Mouse (Mus musculus): Measurements from ENCODE around the gene Cers6. TPM values are rescaled to one million over a fixed set of nuclear protein-coding genes. Genes with fewer than 3 reads are reported as not detected.

The Cers6 gene
- polyA plus RNA-seq, 1 experiment from 2014 or later = 34.6 TPM

- 56% methylated on average over 1 of the region's 1 CpGs for WGBS
- Histone ChIP-seq H3K36me3 (ENCODE audit: control insufficient read depth, insufficient read depth, low read length) (no peaks in the 10 kb centered on the region), H3K27me3 (ENCODE audit: control insufficient read depth, insufficient read depth, low read length) (no peaks in the 10 kb centered on the region), H3K9me3 (ENCODE audit: control insufficient read depth, low read length) (no peaks in the 10 kb centered on the region), H3K4me3 (ENCODE audit: low read depth, low read length) (no peak overlapping the region), H3K4me2 (ENCODE audit: low read depth, low read length, severe bottlenecking) (no peak overlapping the region), H3K9ac (ENCODE audit: low read length) (no peak overlapping the region), H3K4me1 (replicated peaks; ENCODE audit: control insufficient read depth, insufficient read depth, low read length) (no peaks in the 10 kb centered on the region), H3K27ac (ENCODE audit: low read depth, low read length) (no peak overlapping the region)
- ATAC-seq (replicated peaks; ENCODE audit: low FRiP score) (no peak), DNase-seq (ENCODE audit: low spot score) (no peak)
These were observed 190.4 kb downstream of the Cers6 start for GRCm38 (mm10) chr2:69051596-69051995.

DNA sequence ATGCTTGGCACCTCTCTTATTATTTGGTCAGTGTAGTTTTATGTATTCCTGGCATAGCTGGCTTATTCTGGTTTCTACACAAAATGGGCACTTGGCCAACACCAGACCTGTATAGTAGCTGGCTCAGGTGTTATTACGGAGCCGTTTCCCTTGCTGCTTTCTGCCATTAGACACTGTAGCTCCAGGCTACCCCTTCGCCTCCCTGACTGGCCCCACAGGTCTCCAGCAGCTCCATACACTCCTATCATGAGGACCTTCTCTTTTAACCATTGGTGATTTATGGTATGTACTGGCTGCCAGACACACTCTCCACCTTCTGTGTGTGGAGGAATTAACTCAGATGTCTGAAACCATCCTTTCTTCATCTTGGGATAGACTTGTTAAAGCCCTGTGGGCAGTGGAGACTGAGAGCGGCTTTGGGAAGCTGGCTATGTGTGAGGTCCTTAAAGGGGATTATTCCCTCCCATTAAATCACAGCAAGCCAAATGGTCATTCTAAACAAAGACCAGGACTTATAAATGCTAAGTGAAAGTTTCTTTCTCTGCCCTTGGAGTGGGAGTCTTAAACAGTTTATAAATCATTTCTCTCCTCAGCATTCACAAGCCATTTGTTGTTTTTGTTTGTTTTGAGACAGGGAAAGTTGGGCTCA is 192.1 kb downstream of the Cers6 start:
- Histone ChIP-seq H3K9ac (ENCODE audit: low read length) (no peak overlapping the region), H3K9me3 (ENCODE audit: control insufficient read depth, low read length) (no peaks in the 10 kb centered on the region), H3K27me3 (ENCODE audit: control insufficient read depth, insufficient read depth, low read length) (no peaks in the 10 kb centered on the region), H3K27ac (ENCODE audit: low read depth, low read length) (no peak overlapping the region), H3K4me1 (replicated peaks; ENCODE audit: control insufficient read depth, insufficient read depth, low read length) (no peaks in the 10 kb centered on the region), H3K4me3 (ENCODE audit: low read depth, low read length) (no peak overlapping the region), H3K36me3 (ENCODE audit: control insufficient read depth, insufficient read depth, low read length) (no peaks in the 10 kb centered on the region), H3K4me2 (ENCODE audit: low read depth, low read length, severe bottlenecking) (no peak overlapping the region)
- no peak for DNase-seq (ENCODE audit: low spot score)
- WGBS = 50% methylated on average over 4 of the region's 4 CpGs
- no peak; the same call in 1 of the 2 replicates for ATAC-seq (replicated peaks; ENCODE audit: low FRiP score)

GRCm38 (mm10) chr2:69054279-69054678 is 193.0 kb downstream of the Cers6 start:
- no peak for ATAC-seq (replicated peaks; ENCODE audit: low FRiP score)
- Histone ChIP-seq H3K4me2 (ENCODE audit: low read depth, low read length, severe bottlenecking) (no peak overlapping the region), H3K9ac (ENCODE audit: low read length) (no peak overlapping the region), H3K9me3 (ENCODE audit: control insufficient read depth, low read length) (no peaks in the 10 kb centered on the region), H3K27me3 (ENCODE audit: control insufficient read depth, insufficient read depth, low read length) (no peaks in the 10 kb centered on the region), H3K36me3 (ENCODE audit: control insufficient read depth, insufficient read depth, low read length) (no peaks in the 10 kb centered on the region), H3K4me3 (ENCODE audit: low read depth, low read length) (no peak overlapping the region), H3K27ac (ENCODE audit: low read depth, low read length) (no peak overlapping the region), H3K4me1 (replicated peaks; ENCODE audit: control insufficient read depth, insufficient read depth, low read length) (no peaks in the 10 kb centered on the region)
- DNase-seq (ENCODE audit: low spot score) = no peak
- 73% methylated on average over 4 of the region's 4 CpGs for WGBS

DNA sequence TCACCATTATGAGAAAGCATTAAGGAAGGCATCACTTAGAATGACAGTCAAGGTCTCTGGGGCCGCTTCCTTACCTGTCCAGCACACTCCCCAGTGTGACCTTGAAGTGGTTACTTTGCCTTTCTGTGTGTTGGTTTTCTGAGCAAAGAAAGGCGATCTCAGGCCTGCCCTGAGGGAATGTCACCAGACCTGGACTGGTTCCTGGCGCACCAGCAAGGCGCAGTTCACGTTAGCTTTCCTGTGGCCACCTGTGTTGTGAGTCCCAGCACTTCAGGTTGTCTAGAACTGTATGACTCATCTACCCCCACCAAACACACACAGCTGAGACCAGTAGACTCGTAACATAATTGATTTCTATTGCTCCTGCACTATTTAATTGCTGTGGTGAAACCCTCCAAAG is 193.9 kb downstream of the Cers6 start:
- Histone ChIP-seq H3K4me1 (replicated peaks; ENCODE audit: control insufficient read depth, insufficient read depth, low read length) (no peaks in the 10 kb centered on the region), H3K36me3 (ENCODE audit: control insufficient read depth, insufficient read depth, low read length) (no peaks in the 10 kb centered on the region), H3K9me3 (ENCODE audit: control insufficient read depth, low read length) (no peaks in the 10 kb centered on the region), H3K4me2 (ENCODE audit: low read depth, low read length, severe bottlenecking) (no peak overlapping the region), H3K27me3 (ENCODE audit: control insufficient read depth, insufficient read depth, low read length) (no peaks in the 10 kb centered on the region), H3K27ac (ENCODE audit: low read depth, low read length) (no peak overlapping the region), H3K9ac (ENCODE audit: low read length) (no peak overlapping the region), H3K4me3 (ENCODE audit: low read depth, low read length) (no peak overlapping the region)
- ATAC-seq (replicated peaks; ENCODE audit: low FRiP score) = no peak
- 91% methylated on average over 6 of the region's 6 CpGs for WGBS
- no peak for DNase-seq (ENCODE audit: low spot score)

DNA sequence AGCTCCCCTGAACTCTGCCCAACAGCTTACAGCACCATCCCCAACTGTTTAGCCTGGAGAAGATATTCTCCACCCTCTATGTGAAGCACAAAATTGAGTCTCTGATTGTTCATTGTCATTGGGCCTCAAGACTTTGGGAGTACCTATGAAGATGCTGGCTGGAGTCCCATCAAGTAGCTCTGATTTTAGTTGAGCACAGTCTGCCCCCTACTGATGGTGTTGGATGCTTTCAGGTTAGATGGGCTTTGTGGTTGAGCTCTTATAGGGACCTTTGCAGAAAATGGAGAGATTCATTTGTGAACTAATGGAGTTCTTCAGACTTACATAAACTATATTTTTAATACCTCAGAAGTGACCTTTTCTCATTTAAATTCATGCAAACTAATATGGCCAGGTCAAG is 200.1 kb downstream of the Cers6 start:
- no peak for DNase-seq (ENCODE audit: low spot score)
- Histone ChIP-seq H3K4me1 (replicated peaks; ENCODE audit: control insufficient read depth, insufficient read depth, low read length) (no peaks in the 10 kb centered on the region), H3K36me3 (ENCODE audit: control insufficient read depth, insufficient read depth, low read length) (no peaks in the 10 kb centered on the region), H3K4me3 (ENCODE audit: low read depth, low read length) (no peak overlapping the region), H3K9me3 (ENCODE audit: control insufficient read depth, low read length) (no peaks in the 10 kb centered on the region), H3K27ac (ENCODE audit: low read depth, low read length) (no peak overlapping the region), H3K27me3 (ENCODE audit: control insufficient read depth, insufficient read depth, low read length) (no peaks in the 10 kb centered on the region), H3K9ac (ENCODE audit: low read length) (no peak overlapping the region), H3K4me2 (ENCODE audit: low read depth, low read length, severe bottlenecking) (no peak overlapping the region)
- no peak for ATAC-seq (replicated peaks; ENCODE audit: low FRiP score)

GRCm38 (mm10) chr2:69061910-69062689 is 200.9 kb downstream of the Cers6 start:
- Histone ChIP-seq H3K4me1 (replicated peaks; ENCODE audit: control insufficient read depth, insufficient read depth, low read length) (no peaks in the 10 kb centered on the region), H3K4me3 (ENCODE audit: low read depth, low read length) (no peak overlapping the region), H3K36me3 (ENCODE audit: control insufficient read depth, insufficient read depth, low read length) (no peaks in the 10 kb centered on the region), H3K4me2 (ENCODE audit: low read depth, low read length, severe bottlenecking) (no peak overlapping the region), H3K27me3 (ENCODE audit: control insufficient read depth, insufficient read depth, low read length) (no peaks in the 10 kb centered on the region), H3K9me3 (ENCODE audit: control insufficient read depth, low read length) (no peaks in the 10 kb centered on the region), H3K27ac (ENCODE audit: low read depth, low read length) (no peak overlapping the region), H3K9ac (ENCODE audit: low read length) (no peak overlapping the region)
- 92% methylated on average over 5 of the region's 5 CpGs for WGBS
- no peak for ATAC-seq (replicated peaks; ENCODE audit: low FRiP score)
- no peak for DNase-seq (ENCODE audit: low spot score)

DNA sequence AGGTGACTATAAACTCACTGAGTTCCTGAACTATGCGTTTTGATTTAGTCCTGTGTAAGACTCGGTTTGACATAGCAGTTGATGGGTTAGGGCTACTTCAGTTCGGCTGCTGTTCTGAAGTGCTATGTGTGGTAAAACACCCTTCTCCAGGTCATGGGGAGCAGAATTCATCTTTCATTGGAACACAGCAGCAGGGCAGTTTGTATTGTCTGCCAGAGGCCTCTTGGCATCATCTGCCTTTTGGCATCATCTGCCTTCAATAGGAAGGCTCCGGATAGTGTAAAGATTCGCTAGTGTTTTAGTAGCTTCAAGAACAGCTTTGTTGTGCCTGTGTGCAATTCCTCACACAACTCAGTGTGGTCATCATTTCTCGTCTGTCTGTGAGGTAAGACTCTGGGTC is 203.5 kb downstream of the Cers6 start:
- H3K27me3 ChIP-seq (ENCODE audit: control insufficient read depth, insufficient read depth, low read length) = no peaks in the 10 kb centered on the region
- ATAC-seq (replicated peaks; ENCODE audit: low FRiP score) (no peak), DNase-seq (ENCODE audit: low spot score) (no peak)
- H3K4me3 ChIP-seq (ENCODE audit: low read depth, low read length) = no peak overlapping the region
- no peak overlapping the region for H3K9ac ChIP-seq (ENCODE audit: low read length)
- no peaks in the 10 kb centered on the region for H3K9me3 ChIP-seq (ENCODE audit: control insufficient read depth, low read length)
- H3K36me3 ChIP-seq (ENCODE audit: control insufficient read depth, insufficient read depth, low read length) = no peaks in the 10 kb centered on the region
- 89% methylated on average over 6 of the region's 6 CpGs for WGBS
- no peaks in the 10 kb centered on the region for H3K4me1 ChIP-seq (replicated peaks; ENCODE audit: control insufficient read depth, insufficient read depth, low read length)
- no peak overlapping the region for H3K4me2 ChIP-seq (ENCODE audit: low read depth, low read length, severe bottlenecking)
- H3K27ac ChIP-seq (ENCODE audit: low read depth, low read length) = no peak overlapping the region

DNA sequence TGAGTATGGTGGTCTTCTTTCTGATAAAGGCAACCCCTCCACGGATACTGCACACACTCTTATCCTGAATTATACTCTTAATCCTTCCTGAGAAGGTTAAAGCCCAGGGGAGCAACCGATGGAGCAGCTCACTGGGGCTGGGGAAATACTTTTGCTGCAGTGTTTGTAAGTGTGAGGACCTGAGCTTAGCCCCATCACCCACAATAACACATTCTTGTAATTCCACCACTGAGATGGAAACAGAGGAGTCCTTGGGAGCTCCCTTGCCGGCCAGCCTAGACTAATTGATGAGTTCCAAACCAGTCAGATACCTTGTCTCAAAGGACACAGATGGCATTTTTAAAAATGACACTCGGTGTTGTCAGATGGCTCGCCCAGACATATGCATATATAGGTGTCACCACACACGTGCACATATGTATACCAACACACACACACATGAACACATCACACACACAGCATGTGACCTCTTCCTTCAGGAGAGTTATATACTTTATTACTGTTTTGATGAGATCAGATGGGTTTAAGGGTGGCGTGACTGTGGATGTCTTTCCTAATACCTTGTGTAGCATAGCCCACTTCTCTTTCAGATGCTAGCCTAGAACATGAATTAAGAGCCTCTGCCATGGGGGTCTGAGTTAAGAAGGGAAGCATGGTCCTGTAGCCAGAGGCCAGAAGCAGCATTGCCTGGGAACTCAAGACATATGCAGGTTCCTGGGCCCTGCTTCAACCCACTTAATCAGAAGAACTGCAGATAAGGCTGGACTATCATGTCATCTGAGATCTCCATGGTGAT is 210.4 kb downstream of the Cers6 start:
- ATAC-seq (replicated peaks; ENCODE audit: low FRiP score) (no peak), DNase-seq (ENCODE audit: low spot score) (no peak)
- WGBS = 74% methylated on average over 7 of the region's 7 CpGs

More for the DNA sequence above, 210.4 kb downstream of the Cers6 start:
- H3K9me3 ChIP-seq (ENCODE audit: control insufficient read depth, low read length) = no peaks in the 10 kb centered on the region
- H3K36me3 ChIP-seq (ENCODE audit: control insufficient read depth, insufficient read depth, low read length) = no peaks in the 10 kb centered on the region
- no peaks in the 10 kb centered on the region for H3K4me1 ChIP-seq (replicated peaks; ENCODE audit: control insufficient read depth, insufficient read depth, low read length)
- no peak overlapping the region for H3K4me2 ChIP-seq (ENCODE audit: low read depth, low read length, severe bottlenecking)
- H3K9ac ChIP-seq (ENCODE audit: low read length) = no peak overlapping the region
- H3K27me3 ChIP-seq (ENCODE audit: control insufficient read depth, insufficient read depth, low read length) = no peaks in the 10 kb centered on the region
- H3K27ac ChIP-seq (ENCODE audit: low read depth, low read length) = no peak overlapping the region
- H3K4me3 ChIP-seq (ENCODE audit: low read depth, low read length) = no peak overlapping the region

All from forebrain, embryonic 11.5 days (tissue).